Mouse (Mus musculus) MEL (cell line): Measurements from ENCODE around the gene Il33. TPM values are rescaled to one million over a fixed set of nuclear protein-coding genes. Genes with fewer than 3 reads are reported as not detected.

Experiments used
- DNase-seq: peaks from one replicate; pipeline ENCODE4 v3.0.0; 2011; ENCODE audit warnings: low read depth, low spot score
- H3K27ac ChIP-seq: 2 replicates; pipeline ENCODE4 v1.5.1; 2012; ENCODE audit warnings: low read depth, mild to moderate bottlenecking, control low read depth, low read length, moderate library complexity; ENCODE audit not compliant: control insufficient read depth
- H3K27me3 ChIP-seq, 2 experiments: fragments of 150-350 bp in 1 of 2; sonication (generic) in 1 of 2; 2 replicates each; pipeline ENCODE4 v1.6.1; 2012; ENCODE audit warnings: low read length in 2 of 2, mild to moderate bottlenecking in 2 of 2, improper control_type of control experiment in 1 of 2, moderate library complexity in 1 of 2; ENCODE audit not compliant: insufficient read depth in 2 of 2, control insufficient read depth in 1 of 2
- H3K36me3 ChIP-seq, 2 experiments: 2 replicates each; pipeline ENCODE4 v1.6.1; 2012 to 2014; ENCODE audit warnings: low read length in 2 of 2, improper control_type of control experiment in 1 of 2, inconsistent platforms in 1 of 2, mild to moderate bottlenecking in 1 of 2; ENCODE audit not compliant: insufficient read depth in 2 of 2, control insufficient read depth in 1 of 2
- H3K4me1 ChIP-seq, 2 experiments: fragments of 150-350 bp in 1 of 2; sonication (generic) in 1 of 2; 2 replicates each; pipeline ENCODE4 v1.6.1; 2012; ENCODE audit warnings: low read length in 2 of 2, improper control_type of control experiment in 1 of 2, mild to moderate bottlenecking in 1 of 2; ENCODE audit not compliant: insufficient read depth in 2 of 2, control insufficient read depth in 1 of 2
- H3K4me3 ChIP-seq, 2 experiments: fragments of 150-350 bp in 1 of 2; sonication (generic) in 1 of 2; 2 replicates each; pipeline ENCODE4 v1.5.1; 2012; ENCODE audit warnings: low read depth in 2 of 2, low read length in 2 of 2, mild to moderate bottlenecking in 2 of 2, moderate library complexity in 2 of 2, control low read depth in 1 of 2, improper control_type of control experiment in 1 of 2; ENCODE audit not compliant: control insufficient read depth in 1 of 2, insufficient read depth in 1 of 2
- H3K79me2 ChIP-seq: 2 replicates; pipeline ENCODE4 v1.6.1; 2012; ENCODE audit warnings: mild to moderate bottlenecking, low read length, moderate library complexity; ENCODE audit not compliant: control insufficient read depth, poor library complexity, insufficient read depth
- H3K9ac ChIP-seq: 2 replicates; pipeline ENCODE4 v1.6.1; 2012; ENCODE audit warnings: low read depth, mild to moderate bottlenecking, control low read depth, low read length, moderate library complexity; ENCODE audit not compliant: control insufficient read depth, poor library complexity, severe bottlenecking
- H3K9me3 ChIP-seq: fragments of 150-350 bp; sonication (generic); replicated peaks from 2 replicates; pipeline ENCODE4 v1.6.1; 2012; ENCODE audit warnings: mild to moderate bottlenecking, low read length, improper control_type of control experiment, moderate library complexity; ENCODE audit not compliant: insufficient read depth
- CTCF ChIP-seq, 3 experiments: IDR thresholded peaks in 2 of 3; conservative IDR thresholded peaks in 1 of 3; 2 replicates each; pipeline ENCODE4 v1.5.1; 2011 to 2012; ENCODE audit warnings: low read length in 3 of 3, low read depth in 2 of 3, mild to moderate bottlenecking in 2 of 3, improper control_type of control experiment in 1 of 3, inconsistent platforms in 1 of 3, mixed read lengths in 1 of 3, moderate library complexity in 1 of 3; ENCODE audit not compliant: control insufficient read depth in 1 of 3, insufficient read depth in 1 of 3, poor library complexity in 1 of 3, severe bottlenecking in 1 of 3
- E2F4 ChIP-seq: IDR thresholded peaks from 2 replicates; pipeline ENCODE4 v1.6.1; 2011; ENCODE audit warnings: low read depth, low read length, improper control_type of control experiment, borderline replicate concordance
- ETS1 ChIP-seq: IDR thresholded peaks from 2 replicates; pipeline ENCODE4 v1.6.1; 2012; ENCODE audit warnings: low read depth, mild to moderate bottlenecking, inconsistent platforms, low read length, improper control_type of control experiment, moderate library complexity
- GATA1 ChIP-seq: IDR thresholded peaks from 2 replicates; pipeline ENCODE4 v1.6.1; 2011; ENCODE audit warnings: low read depth, low read length, improper control_type of control experiment
- KAT2A ChIP-seq: conservative IDR thresholded peaks from 2 replicates; pipeline ENCODE4 v1.6.1; 2012; ENCODE audit warnings: low read depth, low read length, improper control_type of control experiment, inconsistent platforms
- MAFK ChIP-seq: IDR thresholded peaks from 2 replicates; pipeline ENCODE4 v1.6.1; 2011; ENCODE audit warnings: low read depth, mild to moderate bottlenecking, low read length, improper control_type of control experiment, borderline replicate concordance
- MAX ChIP-seq: IDR thresholded peaks from 2 replicates; pipeline ENCODE4 v1.6.1; 2011; ENCODE audit warnings: low read length, improper control_type of control experiment
- MAZ ChIP-seq: IDR thresholded peaks from 2 replicates; pipeline ENCODE4 v1.6.1; 2012; ENCODE audit warnings: low read depth, mild to moderate bottlenecking, inconsistent platforms, low read length, improper control_type of control experiment
- MEF2A ChIP-seq: IDR thresholded peaks from 2 replicates; pipeline ENCODE4 v1.6.1; 2014; ENCODE audit warnings: low read depth, mild to moderate bottlenecking, inconsistent platforms, low read length, improper control_type of control experiment; ENCODE audit not compliant: poor library complexity, insufficient replicate concordance, severe bottlenecking; ENCODE audit errors: extremely low read depth
- POLR2AphosphoS5 ChIP-seq: IDR thresholded peaks from 2 replicates; pipeline ENCODE4 v1.6.1; 2012; ENCODE audit warnings: low read depth, borderline replicate concordance, mild to moderate bottlenecking, inconsistent platforms, low read length, moderate library complexity, mixed read lengths
- RCOR1 ChIP-seq: IDR thresholded peaks from 2 replicates; pipeline ENCODE4 v1.6.1; 2012; ENCODE audit warnings: low read depth, mild to moderate bottlenecking, inconsistent platforms, low read length, improper control_type of control experiment
- UBTF ChIP-seq: IDR thresholded peaks from 2 replicates; pipeline ENCODE4 v1.6.1; 2012; ENCODE audit warnings: low read depth, mild to moderate bottlenecking, inconsistent platforms, low read length, improper control_type of control experiment, moderate library complexity, borderline replicate concordance; ENCODE audit not compliant: insufficient read depth
- ZC3H11A ChIP-seq: IDR thresholded peaks from 2 replicates; pipeline ENCODE4 v1.6.1; 2012; ENCODE audit warnings: low read depth, mild to moderate bottlenecking, inconsistent platforms, low read length, improper control_type of control experiment
- ZNF384 ChIP-seq: IDR thresholded peaks from 2 replicates; pipeline ENCODE4 v1.6.1; 2012; ENCODE audit warnings: low read depth, mild to moderate bottlenecking, inconsistent platforms, low read length, improper control_type of control experiment
- polyA plus RNA-seq, 2 experiments: library from polyadenylated mRNA; stranded (reverse) in 1 of 2; unstranded in 1 of 2; fragments of >175 nt in 1 of 2; fragments of >200 nt in 1 of 2; gene quantifications; 2 replicates each; pipeline versions ENCODE4 v1.2.1 to v1.2.4; 2012; ENCODE audit warnings: low replicate concordance in 2 of 2, low read depth in 1 of 2; ENCODE audit not compliant: insufficient read length in 2 of 2, insufficient read depth in 1 of 2, missing spikeins in 1 of 2
- total RNA-seq: library from RNA; depleted of rRNA; stranded (reverse); fragments of 300-350 nt; gene quantifications from 2 replicates; pipeline ENCODE4 v1.2.3, GENCODE M21; 2012

Il33 gene
- total and polyA plus RNA-seq, 3 experiments, result 0.17 TPM; not detected in 2

- TF ChIP-seq GATA1, result no peak
- no peak for TF ChIP-seq MAZ
Measured at GRCm38 (mm10) chr19:29878896-29879504, 45.9 kb upstream of the Il33 start (continued).

GRCm38 (mm10) chr19:29880918-29881317, 44.0 kb upstream of the Il33 start:
- no peak overlapping the region for H3K4me3 ChIP-seq
- no peak for TF ChIP-seq ZC3H11A
- TF ChIP-seq MAX, result no peak
- TF ChIP-seq POLR2AphosphoS5, result no peak
- H3K9me3 ChIP-seq, result no peaks in the 10 kb centered on the region
- no peaks in the 10 kb centered on the region for H3K4me1 ChIP-seq
- no peak overlapping the region for H3K9ac ChIP-seq
- H3K36me3 ChIP-seq, result no peaks in the 10 kb centered on the region
- peaks cover 13% of the 10 kb centered on the region in 2 experiments for H3K27me3 ChIP-seq
- no peak overlapping the region for H3K27ac ChIP-seq
- H3K79me2 ChIP-seq, result no peaks in the 10 kb centered on the region
- no peak for DNase-seq

- Histone ChIP-seq H3K9ac (no peak overlapping the region), H3K4me1 (no peaks in the 10 kb centered on the region)
- TF ChIP-seq MAZ (no peak), CTCF (IDR thresholded peaks at IDR 0.05 in 2 of 3, conservative IDR thresholded peaks at IDR 0.05 in 1 of 3; ENCODE audit: control insufficient read depth in 1 of 3, insufficient read depth in 1 of 3, low read depth in 2 of 3, low read length in 3 of 3, poor library complexity in 1 of 3, severe bottlenecking in 1 of 3) (no peak), MAFK (no peak)
- TF ChIP-seq, all 39 proteins: peak for 0
- H3K36me3 ChIP-seq, result no peaks in the 10 kb centered on the region
- H3K9me3 ChIP-seq, result no peaks in the 10 kb centered on the region
- peaks cover 9 to 11% of the 10 kb centered on the region in 2 experiments for H3K27me3 ChIP-seq
- H3K27ac ChIP-seq, result no peak overlapping the region
- DNase-seq, result no peak
- no peak overlapping the region for H3K4me3 ChIP-seq
- H3K79me2 ChIP-seq, result no peaks in the 10 kb centered on the region
Measured at GRCm38 (mm10) chr19:29882696-29883095, 42.2 kb upstream of the Il33 start.

GRCm38 (mm10) chr19:29885548-29885947, 39.4 kb upstream of the Il33 start:
- H3K79me2 ChIP-seq, result no peaks in the 10 kb centered on the region
- no peak overlapping the region for H3K4me3 ChIP-seq
- H3K27me3 ChIP-seq, result peaks cover 9 to 16% of the 10 kb centered on the region in 2 experiments
- no peak for DNase-seq
- H3K4me1 ChIP-seq, result no peaks in the 10 kb centered on the region
- TF ChIP-seq MEF2A (no peak), UBTF (no peak), ETS1 (no peak), KAT2A (no peak), E2F4 (no peak), CTCF (IDR thresholded peaks at IDR 0.05 in 2 of 3, conservative IDR thresholded peaks at IDR 0.05 in 1 of 3; ENCODE audit: control insufficient read depth in 1 of 3, insufficient read depth in 1 of 3, low read depth in 2 of 3, low read length in 3 of 3, poor library complexity in 1 of 3, severe bottlenecking in 1 of 3) (0 out of 6 replicates have a peak, but pooled peaks of 1 of the 3 experiments have one; percentile 4), ZNF384 (no peak), RCOR1 (no peak)
- TF ChIP-seq, all 39 proteins: peak for 1
- H3K9me3 ChIP-seq, result no peaks in the 10 kb centered on the region
- H3K27ac ChIP-seq, result no peak overlapping the region
- no peaks in the 10 kb centered on the region for H3K36me3 ChIP-seq
- H3K9ac ChIP-seq, result no peak overlapping the region
